Mouse (Mus musculus): ENCODE measurements at regions not wholly inside any gene's neighbourhood (a gene's known extent, or its start where the extent isn't known, plus 50 kb on each side); places are given as distances from the start of the nearest gene placed in this dataset.

- no peak for DNase-seq
These were observed 69.6 kb upstream of the Tspan2 start for GRCm38 (mm10) chr3:102664665-102665190.

DNA sequence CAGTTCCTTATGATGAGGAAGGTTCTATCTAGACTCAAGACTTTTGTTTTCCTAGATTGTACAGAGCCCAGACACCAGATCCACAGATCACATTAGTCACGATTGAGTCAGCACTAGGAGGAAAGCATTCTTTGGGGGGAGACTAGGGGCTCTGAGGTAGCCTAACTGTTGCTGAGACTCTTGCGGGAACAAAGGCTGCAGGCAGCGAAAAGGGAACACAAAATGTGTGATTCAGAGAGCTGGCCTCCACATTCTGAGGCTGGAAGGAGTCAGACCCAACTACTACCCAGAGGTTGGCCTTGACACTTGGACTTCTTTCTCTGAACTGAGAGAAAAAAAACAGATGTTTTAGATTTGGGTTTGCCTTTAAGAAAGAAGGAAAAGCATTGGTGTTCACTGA, 66.5 kb upstream of the Tspan2 start:
- no peak for DNase-seq

DNA sequence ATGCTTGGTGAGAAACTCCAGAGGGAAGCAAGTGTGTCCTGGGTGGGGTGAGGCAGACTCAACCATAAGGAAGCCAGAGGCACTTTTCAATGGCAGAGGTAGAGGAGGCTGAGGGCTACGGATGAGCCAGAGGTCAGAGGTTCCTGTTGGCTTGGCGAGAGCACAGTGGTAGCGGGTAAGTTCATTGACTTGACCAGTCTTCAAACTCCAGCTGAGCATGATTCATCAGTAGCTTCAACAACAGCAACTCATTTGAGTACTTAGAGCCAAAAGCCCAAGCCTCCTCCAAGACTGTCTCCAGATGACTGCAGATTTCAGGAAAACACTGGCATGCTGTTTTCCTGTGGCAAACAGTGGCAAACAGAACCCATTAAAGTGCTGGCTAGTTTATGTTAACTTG, 65.8 kb upstream of the Tspan2 start:
- no peak for DNase-seq

DNA sequence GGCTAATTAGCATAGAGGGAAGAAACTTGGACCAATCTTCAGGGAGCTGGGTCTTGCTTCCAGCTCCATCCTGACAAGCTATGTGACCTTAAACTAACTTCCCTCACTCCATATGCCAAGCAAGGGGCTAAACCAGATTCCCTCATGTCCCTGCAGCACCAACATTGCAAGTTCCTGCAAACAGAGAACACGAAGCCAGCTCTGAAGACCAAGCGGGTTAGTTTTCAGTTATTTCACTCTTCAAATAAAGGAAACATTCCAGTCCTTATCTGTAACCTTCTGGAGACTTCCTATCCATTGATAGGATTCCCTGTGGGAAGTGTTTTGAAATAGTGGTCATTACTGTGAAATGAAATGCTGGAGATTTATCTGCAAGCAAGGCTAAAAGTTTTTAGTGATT, 64.4 kb upstream of the Tspan2 start:
- no peak for DNase-seq

DNA sequence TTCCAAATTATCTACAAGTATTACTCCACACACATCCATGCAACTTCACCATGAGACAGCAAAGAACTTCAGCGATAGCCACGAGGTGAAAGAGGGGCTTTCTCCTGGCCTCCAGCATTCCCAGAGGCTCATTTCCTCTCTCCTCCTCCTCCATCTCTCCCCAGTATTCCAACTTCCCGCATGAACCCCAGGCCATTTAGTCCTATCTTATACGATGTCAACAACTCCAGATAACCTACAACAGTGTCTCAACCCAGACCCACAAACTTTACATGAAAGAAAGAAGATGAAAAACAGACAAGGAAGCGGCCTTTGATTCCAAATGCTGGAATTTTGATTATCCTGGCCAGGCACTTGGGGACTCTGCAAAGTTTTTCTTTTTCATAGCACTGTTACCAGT, 63.8 kb upstream of the Tspan2 start:
- no peak for DNase-seq

DNA sequence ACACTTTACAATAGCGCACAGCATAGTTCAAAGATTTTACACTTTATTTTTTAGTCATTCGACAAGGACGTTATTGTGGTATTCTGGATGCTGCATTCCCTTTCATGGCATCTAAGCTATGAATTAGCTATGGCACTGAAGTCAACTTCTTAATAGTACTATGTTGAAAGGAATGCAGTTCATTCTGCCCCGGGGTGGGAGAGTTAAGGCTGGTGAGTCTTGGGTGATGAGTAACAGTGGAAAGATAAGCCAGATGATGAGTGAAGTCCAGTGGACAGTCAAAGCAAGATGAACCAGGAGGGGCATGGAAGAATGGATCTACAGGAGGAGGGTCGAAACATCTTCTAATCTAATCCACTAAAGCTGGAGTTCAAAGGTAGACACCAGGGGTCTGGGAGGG, 63.4 kb upstream of the Tspan2 start:
- no peak for DNase-seq

DNA sequence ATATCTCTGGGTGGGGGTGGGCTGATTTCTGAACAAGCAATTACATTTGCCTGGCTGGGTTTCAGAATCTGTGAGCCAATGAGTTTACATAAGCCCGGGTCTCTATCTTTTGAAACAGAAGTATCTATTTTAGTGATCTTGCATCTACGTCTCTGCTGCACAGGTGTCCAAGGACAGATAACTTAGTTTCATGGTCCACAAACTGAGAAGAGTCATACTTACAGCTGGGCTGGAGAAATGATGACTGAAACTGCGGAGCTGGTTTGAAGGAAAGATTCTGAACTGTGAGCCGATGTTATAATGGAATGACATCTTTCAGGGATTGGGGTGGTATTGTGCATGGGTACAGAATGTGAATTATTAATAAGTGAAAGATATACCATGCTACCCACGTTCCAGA, 60.8 kb upstream of the Tspan2 start:
- no peak for DNase-seq

GRCm38 (mm10) chr3:102674068-102674467, 60.3 kb upstream of the Tspan2 start:
- no peak for DNase-seq

GRCm38 (mm10) chr3:102676946-102677534, 57.3 kb upstream of the Tspan2 start:
- DNase-seq = peak; percentile 84

GRCm38 (mm10) chr3:102678516-102678915, 55.8 kb upstream of the Tspan2 start:
- no peak for DNase-seq

GRCm38 (mm10) chr3:102682424-102682823, 51.9 kb upstream of the Tspan2 start:
- no peak for DNase-seq

DNA sequence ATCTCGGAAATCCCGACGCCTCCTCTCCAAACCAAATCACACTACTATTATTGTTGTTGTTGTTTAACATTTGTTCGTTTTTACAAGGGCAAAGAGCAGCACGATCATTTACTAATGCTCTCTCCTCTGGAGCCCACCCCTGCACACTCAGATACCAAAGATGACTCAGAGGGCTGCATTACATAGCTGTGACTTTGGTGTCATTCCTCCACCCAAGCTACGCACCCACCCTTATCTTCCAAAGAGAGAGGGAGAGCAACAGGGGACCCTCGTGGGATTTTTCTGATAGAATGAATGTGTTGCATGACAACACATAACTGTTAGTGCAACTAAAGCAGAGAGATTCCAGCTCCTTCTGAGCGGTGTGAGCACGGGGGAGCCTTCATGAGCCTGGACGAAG, 50.8 kb upstream of the Tspan2 start:
- no peak for DNase-seq
